Mouse (Mus musculus): ENCODE measurements around the gene Pelp1.

DNA sequence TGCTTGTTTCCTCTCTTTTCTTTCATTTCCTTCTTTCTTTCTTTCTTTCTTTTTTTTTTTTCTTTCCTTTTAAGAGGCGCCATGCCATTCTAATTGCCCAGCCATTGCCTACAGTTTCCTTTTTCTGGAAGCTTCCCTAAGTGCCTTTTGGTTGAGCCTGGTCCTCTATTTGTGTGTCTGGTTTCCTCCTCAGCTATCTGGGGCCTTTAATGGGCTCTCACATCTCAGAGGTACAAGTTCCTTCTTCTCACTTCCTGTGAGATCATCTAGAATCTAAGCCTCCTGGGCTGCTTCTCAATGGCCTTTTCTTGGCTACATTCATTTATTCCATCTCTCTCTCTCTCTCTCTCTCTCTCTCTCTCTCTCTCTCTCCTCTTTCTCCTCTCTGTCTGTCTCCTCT, 37.5 kb upstream of the Pelp1 start:
- TF ChIP-seq POLR2A (IDR thresholded peaks at IDR 0.05; ENCODE audit: low read depth, low read length), result no peak
- TF ChIP-seq CTCF (IDR thresholded peaks at IDR 0.05; ENCODE audit: extremely low read depth, insufficient read depth, insufficient read length, insufficient replicate concordance), result no peak

Measured in spleen, adult 2 months (tissue).